Mouse (Mus musculus): Measurements from ENCODE around the gene Hes1. TPM values are rescaled to one million over a fixed set of nuclear protein-coding genes. Genes with fewer than 3 reads are reported as not detected.

Gene Hes1
- polyA plus RNA-seq, 1 experiment from 2014 or later: 4.7 TPM

GRCm38 (mm10) chr16:30032326-30032904 lies 31.8 kb upstream of the Hes1 start:
- Histone ChIP-seq H3K4me1 (ENCODE audit: control insufficient read depth, low read depth, low read length) (peaks cover 11% of the 10 kb centered on the region), H3K27me3 (ENCODE audit: control insufficient read depth, insufficient read depth, low read depth, low read length) (no peaks in the 10 kb centered on the region), H3K4me3 (ENCODE audit: low read depth, low read length) (no peak overlapping the region), H3K27ac (ENCODE audit: low read length) (no peak overlapping the region), H3K9ac (ENCODE audit: low read depth, low read length) (no peak overlapping the region), H3K36me3 (ENCODE audit: control insufficient read depth, insufficient read depth) (no peaks in the 10 kb centered on the region), H3K4me2 (ENCODE audit: low read depth, low read length) (no peak overlapping the region), H3K9me3 (replicated peaks; ENCODE audit: control insufficient read depth, low read length) (no peaks in the 10 kb centered on the region)
- 64% methylated on average over 2 of the region's 2 CpGs for WGBS (ENCODE audit: insufficient replicate concordance)
- no peak for ATAC-seq (ENCODE audit: low read depth)

- Histone ChIP-seq H3K36me3 (ENCODE audit: control insufficient read depth, insufficient read depth) (no peaks in the 10 kb centered on the region), H3K9ac (ENCODE audit: low read depth, low read length) (no peak overlapping the region), H3K9me3 (replicated peaks; ENCODE audit: control insufficient read depth, low read length) (no peaks in the 10 kb centered on the region), H3K27me3 (ENCODE audit: control insufficient read depth, insufficient read depth, low read depth, low read length) (no peaks in the 10 kb centered on the region), H3K4me1 (ENCODE audit: control insufficient read depth, low read depth, low read length) (peaks cover 11% of the 10 kb centered on the region), H3K4me3 (ENCODE audit: low read depth, low read length) (no peak overlapping the region), H3K4me2 (ENCODE audit: low read depth, low read length) (no peak overlapping the region), H3K27ac (ENCODE audit: low read length) (no peak overlapping the region)
- 64% methylated on average over 3 of the region's 3 CpGs for WGBS (ENCODE audit: insufficient replicate concordance)
- no peak for ATAC-seq (ENCODE audit: low read depth)
Measured at GRCm38 (mm10) chr16:30033390-30033789, 30.8 kb upstream of the Hes1 start.

GRCm38 (mm10) chr16:30034001-30034400 lies 30.2 kb upstream of the Hes1 start:
- H3K4me3 ChIP-seq (ENCODE audit: low read depth, low read length): no peak overlapping the region
- ATAC-seq (ENCODE audit: low read depth): no peak
- H3K27ac ChIP-seq (ENCODE audit: low read length): no peak overlapping the region
- no peak overlapping the region for H3K9ac ChIP-seq (ENCODE audit: low read depth, low read length)
- no peaks in the 10 kb centered on the region for H3K9me3 ChIP-seq (replicated peaks; ENCODE audit: control insufficient read depth, low read length)
- no peaks in the 10 kb centered on the region for H3K36me3 ChIP-seq (ENCODE audit: control insufficient read depth, insufficient read depth)
- no peak overlapping the region for H3K4me2 ChIP-seq (ENCODE audit: low read depth, low read length)
- H3K27me3 ChIP-seq (ENCODE audit: control insufficient read depth, insufficient read depth, low read depth, low read length): no peaks in the 10 kb centered on the region
- WGBS (ENCODE audit: insufficient replicate concordance): 43% methylated on average over 4 of the region's 4 CpGs
- H3K4me1 ChIP-seq (ENCODE audit: control insufficient read depth, low read depth, low read length): peaks cover 11% of the 10 kb centered on the region

- WGBS (ENCODE audit: insufficient replicate concordance): 45% methylated on average over 6 of the region's 6 CpGs
- H3K27ac ChIP-seq (ENCODE audit: low read length): no peak overlapping the region
- no peak overlapping the region for H3K4me3 ChIP-seq (ENCODE audit: low read depth, low read length)
- H3K27me3 ChIP-seq (ENCODE audit: control insufficient read depth, insufficient read depth, low read depth, low read length): no peaks in the 10 kb centered on the region
- no peak overlapping the region for H3K4me2 ChIP-seq (ENCODE audit: low read depth, low read length)
- no peak for ATAC-seq (ENCODE audit: low read depth)
- H3K36me3 ChIP-seq (ENCODE audit: control insufficient read depth, insufficient read depth): no peaks in the 10 kb centered on the region
- no peaks in the 10 kb centered on the region for H3K9me3 ChIP-seq (replicated peaks; ENCODE audit: control insufficient read depth, low read length)
- H3K9ac ChIP-seq (ENCODE audit: low read depth, low read length): no peak overlapping the region
- peaks cover 15% of the 10 kb centered on the region for H3K4me1 ChIP-seq (ENCODE audit: control insufficient read depth, low read depth, low read length)
Measured at GRCm38 (mm10) chr16:30034521-30034920, 29.7 kb upstream of the Hes1 start.

- H3K9me3 ChIP-seq (replicated peaks; ENCODE audit: control insufficient read depth, low read length): no peaks in the 10 kb centered on the region
Measured at GRCm38 (mm10) chr16:30034979-30035440, 29.2 kb upstream of the Hes1 start.

GRCm38 (mm10) chr16:30036104-30036503 lies 28.1 kb upstream of the Hes1 start:
- H3K27ac ChIP-seq (ENCODE audit: low read length): peak overlapping the region; percentile 84
- H3K27me3 ChIP-seq (ENCODE audit: control insufficient read depth, insufficient read depth, low read depth, low read length): no peaks in the 10 kb centered on the region
- 50% methylated on average over 3 of the region's 3 CpGs for WGBS (ENCODE audit: insufficient replicate concordance)
- no peaks in the 10 kb centered on the region for H3K9me3 ChIP-seq (replicated peaks; ENCODE audit: control insufficient read depth, low read length)
- H3K4me2 ChIP-seq (ENCODE audit: low read depth, low read length): no peak overlapping the region
- peaks cover 15% of the 10 kb centered on the region for H3K4me1 ChIP-seq (ENCODE audit: control insufficient read depth, low read depth, low read length)
- H3K9ac ChIP-seq (ENCODE audit: low read depth, low read length): no peak overlapping the region
- H3K36me3 ChIP-seq (ENCODE audit: control insufficient read depth, insufficient read depth): no peaks in the 10 kb centered on the region
- peak; percentile 89 for ATAC-seq (ENCODE audit: low read depth)
- H3K4me3 ChIP-seq (ENCODE audit: low read depth, low read length): no peak overlapping the region

More at GRCm38 (mm10) chr16:30034979-30035440, 29.2 kb upstream of the Hes1 start:
- Histone ChIP-seq H3K9ac (ENCODE audit: low read depth, low read length) (no peak overlapping the region), H3K36me3 (ENCODE audit: control insufficient read depth, insufficient read depth) (no peaks in the 10 kb centered on the region), H3K27ac (ENCODE audit: low read length) (no peak overlapping the region), H3K4me1 (ENCODE audit: control insufficient read depth, low read depth, low read length) (peaks cover 15% of the 10 kb centered on the region), H3K4me2 (ENCODE audit: low read depth, low read length) (no peak overlapping the region), H3K4me3 (ENCODE audit: low read depth, low read length) (no peak overlapping the region), H3K27me3 (ENCODE audit: control insufficient read depth, insufficient read depth, low read depth, low read length) (no peaks in the 10 kb centered on the region)
- ATAC-seq (ENCODE audit: low read depth): no peak
- WGBS (ENCODE audit: insufficient replicate concordance): 31% methylated on average over 5 of the region's 5 CpGs

- Histone ChIP-seq H3K4me2 (ENCODE audit: low read depth, low read length) (peak overlapping the region; percentile 11; the same call in 1 of the 2 replicates), H3K4me1 (ENCODE audit: control insufficient read depth, low read depth, low read length) (peaks cover 15% of the 10 kb centered on the region), H3K4me3 (ENCODE audit: low read depth, low read length) (no peak overlapping the region), H3K36me3 (ENCODE audit: control insufficient read depth, insufficient read depth) (no peaks in the 10 kb centered on the region), H3K9me3 (replicated peaks; ENCODE audit: control insufficient read depth, low read length) (no peaks in the 10 kb centered on the region), H3K9ac (ENCODE audit: low read depth, low read length) (no peak overlapping the region), H3K27ac (ENCODE audit: low read length) (no peak overlapping the region), H3K27me3 (ENCODE audit: control insufficient read depth, insufficient read depth, low read depth, low read length) (no peaks in the 10 kb centered on the region)
- WGBS (ENCODE audit: insufficient replicate concordance): 22% methylated on average over 15 of the region's 17 CpGs
- ATAC-seq (ENCODE audit: low read depth): no peak
Measured at GRCm38 (mm10) chr16:30038663-30039593, 25.3 kb upstream of the Hes1 start.

GRCm38 (mm10) chr16:30039841-30040240 lies 24.3 kb upstream of the Hes1 start:
- Histone ChIP-seq H3K4me2 (ENCODE audit: low read depth, low read length) (no peak overlapping the region), H3K27me3 (ENCODE audit: control insufficient read depth, insufficient read depth, low read depth, low read length) (no peaks in the 10 kb centered on the region), H3K9ac (ENCODE audit: low read depth, low read length) (no peak overlapping the region), H3K4me3 (ENCODE audit: low read depth, low read length) (no peak overlapping the region), H3K9me3 (replicated peaks; ENCODE audit: control insufficient read depth, low read length) (no peaks in the 10 kb centered on the region), H3K27ac (ENCODE audit: low read length) (no peak overlapping the region), H3K4me1 (ENCODE audit: control insufficient read depth, low read depth, low read length) (peaks cover 15% of the 10 kb centered on the region), H3K36me3 (ENCODE audit: control insufficient read depth, insufficient read depth) (no peaks in the 10 kb centered on the region)
- WGBS (ENCODE audit: insufficient replicate concordance): 50% methylated on average over 2 of the region's 2 CpGs
- no peak for ATAC-seq (ENCODE audit: low read depth)

GRCm38 (mm10) chr16:30042859-30043258 lies 21.3 kb upstream of the Hes1 start:
- Histone ChIP-seq H3K4me2 (ENCODE audit: low read depth, low read length) (no peak overlapping the region), H3K4me1 (ENCODE audit: control insufficient read depth, low read depth, low read length) (peaks cover 11% of the 10 kb centered on the region), H3K4me3 (ENCODE audit: low read depth, low read length) (no peak overlapping the region), H3K27ac (ENCODE audit: low read length) (no peak overlapping the region), H3K27me3 (ENCODE audit: control insufficient read depth, insufficient read depth, low read depth, low read length) (no peaks in the 10 kb centered on the region), H3K9ac (ENCODE audit: low read depth, low read length) (no peak overlapping the region), H3K9me3 (replicated peaks; ENCODE audit: control insufficient read depth, low read length) (no peaks in the 10 kb centered on the region), H3K36me3 (ENCODE audit: control insufficient read depth, insufficient read depth) (no peaks in the 10 kb centered on the region)
- no peak for ATAC-seq (ENCODE audit: low read depth)
- 54% methylated on average over 4 of the region's 4 CpGs for WGBS (ENCODE audit: insufficient replicate concordance)
